Mouse (Mus musculus) embryonic fibroblast, embryonic 13.5 days (primary cell): ENCODE measurements around the gene Ndufa6. TPM values are rescaled to one million over a fixed set of nuclear protein-coding genes. Genes with fewer than 3 reads are reported as not detected.

ENCODE experiments used
- H3K27ac ChIP-seq: 2 replicates; pipeline ENCODE4 v1.5.1; 2012; ENCODE audit warnings: low read length, control low read depth, inconsistent platforms; ENCODE audit not compliant: insufficient read depth
- H3K4me1 ChIP-seq: 2 replicates; pipeline ENCODE4 v1.6.1; 2011; ENCODE audit warnings: low read length; ENCODE audit not compliant: control insufficient read depth, insufficient read depth
- H3K4me3 ChIP-seq: 2 replicates; pipeline ENCODE4 v1.5.1; 2011; ENCODE audit warnings: mild to moderate bottlenecking, control low read depth, low read length; ENCODE audit not compliant: insufficient read depth
- CTCF ChIP-seq: IDR thresholded peaks from 2 replicates; pipeline ENCODE4 v1.5.1; 2011; ENCODE audit warnings: mild to moderate bottlenecking, control low read depth, low read length, moderate library complexity, borderline replicate concordance; ENCODE audit not compliant: insufficient read depth
- POLR2A ChIP-seq: IDR thresholded peaks from 2 replicates; pipeline ENCODE4 v1.6.1; 2011; ENCODE audit warnings: low read depth, mild to moderate bottlenecking, control low read depth, low read length, moderate library complexity
- polyA plus RNA-seq: library from polyadenylated mRNA; stranded (reverse); fragments of >200 nt; gene quantifications from 2 replicates; pipeline ENCODE4 v1.2.4, GENCODE M21; 2011; ENCODE audit warnings: low read depth; ENCODE audit not compliant: missing spikeins, insufficient read length

Gene Ndufa6
- polyA plus RNA-seq, 1 experiment: 171 TPM

GRCm38 (mm10) chr15:82342543-82342935 lies 11.6 kb downstream of the Ndufa6 start:
- TF ChIP-seq POLR2A: no peak
- TF ChIP-seq CTCF: no peak
- Histone ChIP-seq H3K4me3 (no peak overlapping the region), H3K27ac (no peak overlapping the region), H3K4me1 (peaks cover 6% of the 10 kb centered on the region; the same call in 1 of the 2 replicates)

DNA sequence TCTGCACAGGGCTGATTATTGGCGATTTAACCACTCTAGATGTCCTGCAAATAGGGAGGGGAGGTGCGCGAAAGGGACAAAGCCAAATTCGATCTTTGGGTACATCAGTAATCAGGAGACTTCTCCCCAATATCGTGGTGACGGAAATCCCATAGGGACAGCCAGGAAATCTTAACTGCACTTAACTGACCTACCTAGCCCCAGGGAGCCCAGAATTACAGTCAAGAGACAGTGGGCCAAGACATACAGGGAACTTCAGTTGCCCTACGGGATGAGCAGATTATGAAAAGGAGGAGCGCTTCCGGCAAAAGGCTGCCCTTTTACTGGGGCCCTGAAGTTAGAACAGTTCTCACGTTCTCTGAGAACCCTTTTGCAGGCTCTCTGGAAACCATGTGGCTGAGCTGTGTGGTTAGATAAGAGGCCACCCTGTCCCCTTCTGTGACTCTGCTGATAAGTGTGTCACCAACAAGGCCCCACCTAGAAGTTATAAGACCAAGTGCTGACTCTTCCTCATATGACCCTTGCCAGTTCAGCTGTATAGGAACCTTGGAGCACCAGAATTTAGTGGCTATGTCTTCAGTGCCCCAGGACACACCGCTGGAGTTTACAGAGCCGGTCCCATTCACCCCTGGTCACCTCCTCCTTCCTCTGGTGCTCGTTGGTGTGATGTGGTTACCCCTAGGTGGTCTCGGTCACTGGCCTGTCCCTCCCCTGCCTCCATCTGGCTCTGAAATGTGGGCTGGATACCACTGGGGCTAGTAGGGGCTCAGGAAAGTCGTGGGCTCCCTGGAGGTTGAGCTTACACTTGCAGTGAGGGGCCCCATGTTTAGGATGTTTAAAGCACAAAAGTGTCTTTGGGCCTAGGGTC lies 12.2 kb downstream of the Ndufa6 start:
- Histone ChIP-seq H3K27ac (peak overlapping the region; percentile 9; the same call in 1 of the 2 replicates), H3K4me1 (peaks cover 5% of the 10 kb centered on the region; the same call in 1 of the 2 replicates), H3K4me3 (peak overlapping the region; percentile 30)
- TF ChIP-seq CTCF (no peak), POLR2A (no peak)

DNA sequence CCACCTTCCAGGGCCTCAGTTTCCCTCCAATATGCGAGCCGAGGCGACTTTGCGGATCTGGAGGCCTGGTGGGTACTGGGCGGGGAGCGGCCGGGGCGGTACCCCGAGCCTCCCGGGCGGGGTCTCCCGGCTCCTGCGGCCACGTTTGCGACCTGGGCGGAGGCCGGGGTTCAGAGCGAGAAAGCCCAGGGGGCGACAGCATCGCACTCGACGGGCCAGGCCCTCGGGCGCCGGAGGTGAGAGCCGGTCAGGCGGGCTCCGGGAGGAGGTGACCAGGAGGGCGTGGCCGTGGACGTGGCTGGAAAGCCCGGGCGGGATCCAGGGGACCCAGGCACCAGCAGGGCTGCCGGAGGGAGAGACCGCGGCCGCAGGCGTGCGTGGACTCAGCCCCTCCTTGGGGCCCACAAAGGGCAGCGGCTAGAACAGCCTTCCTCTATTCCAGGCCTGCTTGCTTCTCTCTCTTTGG lies 13.1 kb downstream of the Ndufa6 start:
- peak overlapping the region; percentile 9; the same call in 1 of the 2 replicates for H3K27ac ChIP-seq
- peaks cover 5% of the 10 kb centered on the region; the same call in 1 of the 2 replicates for H3K4me1 ChIP-seq
- peak; percentile 70 for TF ChIP-seq POLR2A
- no peak for TF ChIP-seq CTCF

GRCm38 (mm10) chr15:82340414-82341035 lies 13.6 kb downstream of the Ndufa6 start:
- no peak for TF ChIP-seq POLR2A
- no peak for TF ChIP-seq CTCF
- H3K4me3 ChIP-seq: peak overlapping the region; percentile 30; the same call in 1 of the 2 replicates
- peaks cover 5% of the 10 kb centered on the region; the same call in 1 of the 2 replicates for H3K4me1 ChIP-seq
- no peak overlapping the region for H3K27ac ChIP-seq

More for the DNA sequence above, 13.1 kb downstream of the Ndufa6 start:
- peak overlapping the region; percentile 30 for H3K4me3 ChIP-seq

GRCm38 (mm10) chr15:82339634-82340254 lies 14.4 kb downstream of the Ndufa6 start:
- TF ChIP-seq POLR2A (no peak), CTCF (no peak)
- Histone ChIP-seq H3K4me1 (peaks cover 5% of the 10 kb centered on the region; the same call in 1 of the 2 replicates), H3K27ac (no peak overlapping the region), H3K4me3 (no peak overlapping the region)

DNA sequence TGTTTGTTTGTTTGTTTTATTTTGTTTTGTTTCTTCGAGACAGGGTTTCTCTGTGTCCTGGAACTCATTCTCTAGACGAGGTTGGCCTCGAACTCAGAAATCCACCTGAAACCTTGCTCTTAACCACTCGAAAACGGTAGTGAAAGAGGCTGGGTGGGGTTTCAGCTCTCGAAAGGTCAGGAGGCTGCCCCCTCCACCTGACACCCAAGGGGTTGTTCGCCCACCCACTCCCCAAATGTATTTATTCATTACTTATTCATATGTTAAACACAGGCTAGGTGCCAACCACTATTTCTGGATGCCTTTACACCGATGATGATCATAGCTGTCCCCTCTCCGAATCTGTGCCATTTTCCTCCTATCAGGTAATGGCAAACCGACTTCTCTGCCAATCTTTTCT lies 15.0 kb downstream of the Ndufa6 start:
- Histone ChIP-seq H3K4me1 (peaks cover 5% of the 10 kb centered on the region; the same call in 1 of the 2 replicates), H3K4me3 (0 out of 2 replicates have a peak overlapping the region, but pooled peaks have one; percentile 17), H3K27ac (no peak overlapping the region)
- TF ChIP-seq POLR2A (no peak), CTCF (no peak)

GRCm38 (mm10) chr15:82338593-82339112 lies 15.5 kb downstream of the Ndufa6 start, which contains the start of the genes Naga, Pheta2 and Smdt1:
TSS of gene Naga (minus strand) at chr15:82338925.
TSS of gene Pheta2 (plus strand) at chr15:82338942.
TSS of gene Smdt1 (plus strand) at chr15:82338959.
- Histone ChIP-seq H3K27ac (no peak within 1 kb of the TSS), H3K4me1 (peaks cover 5% of the 10 kb centered on the region; the same call in 1 of the 2 replicates), H3K4me3 (peak within 1 kb of the TSS; percentile 61)
- no peak for TF ChIP-seq CTCF
- TF ChIP-seq POLR2A: peak; percentile 57; the same call in 1 of the 2 replicates

DNA sequence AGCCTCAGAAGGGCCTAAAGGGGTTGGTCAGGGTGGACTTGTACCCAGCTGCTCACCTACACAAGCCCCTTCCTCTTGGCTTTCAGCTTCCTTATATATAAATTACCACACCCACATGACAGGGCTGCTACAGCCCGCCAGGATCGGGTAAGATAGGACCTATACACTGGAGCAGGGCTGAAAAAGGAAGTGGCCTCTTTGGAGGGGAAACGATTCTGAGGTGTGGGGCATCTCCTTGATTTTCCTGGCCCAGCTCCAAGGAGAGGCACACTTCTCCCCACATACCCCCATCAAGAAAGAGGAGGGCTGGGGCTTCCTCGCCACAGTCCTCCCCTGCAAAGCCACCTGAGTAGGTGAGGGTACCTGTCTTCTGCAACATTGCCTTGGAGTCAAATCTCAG lies 16.2 kb downstream of the Ndufa6 start:
- TF ChIP-seq CTCF (no peak), POLR2A (no peak)
- H3K27ac ChIP-seq: no peak overlapping the region

DNA sequence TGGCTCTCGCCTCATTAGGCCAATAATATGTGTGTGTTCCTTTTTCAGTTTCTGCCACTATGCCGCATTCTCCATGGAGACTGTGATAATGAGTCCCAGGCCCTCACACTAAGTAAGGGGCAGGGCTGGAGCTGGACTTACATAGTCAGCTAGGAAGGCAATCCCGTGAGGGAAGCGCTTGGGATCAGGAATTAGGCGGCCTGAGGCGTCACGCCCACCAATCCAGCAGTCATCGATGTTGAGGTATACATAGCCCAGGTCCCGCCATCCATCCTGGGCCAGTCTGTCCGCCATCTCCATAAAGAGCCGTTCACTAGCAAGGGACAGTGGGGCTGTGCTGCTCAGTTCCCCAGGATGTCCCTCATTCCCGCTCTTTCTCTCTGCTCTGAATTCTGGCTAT lies 17.5 kb downstream of the Ndufa6 start:
- Histone ChIP-seq H3K4me3 (no peak overlapping the region), H3K27ac (no peak overlapping the region), H3K4me1 (peaks cover 5% of the 10 kb centered on the region; the same call in 1 of the 2 replicates)
- TF ChIP-seq POLR2A (no peak), CTCF (no peak)

More for the DNA sequence above, 16.2 kb downstream of the Ndufa6 start:
- Histone ChIP-seq H3K4me3 (peak overlapping the region; percentile 61), H3K4me1 (peaks cover 5% of the 10 kb centered on the region; the same call in 1 of the 2 replicates)
